Mouse (Mus musculus) layer of hippocampus, postnatal 36 days (tissue): ENCODE data around the gene Gm8247. TPM values are rescaled to one million over a fixed set of nuclear protein-coding genes. Genes with fewer than 3 reads are reported as not detected.
"Not testable (repeated sequence)": the region's sequence is repeated elsewhere in the genome, so short reads cannot be mapped to it uniquely, and the experiment has no call there.

ENCODE experiments used
- DNase-seq, 2 experiments: peaks; one replicate each; pipeline ENCODE4 v3.0.0; 2022
- total RNA-seq, 2 experiments: library from RNA; stranded (reverse); gene quantifications; 2 replicates each; pipeline ENCODE4 v1.2.3; 2021

Gene Gm8247
- total RNA-seq, result not detected

GRCm38 (mm10) chr14:44582853-44583252, at the start of gene Gm8247:
Gene Gm8247, plus strand, starts transcription at chr14:44583153.
- not testable (repeated sequence) for DNase-seq

GRCm38 (mm10) chr14:44547961-44548360, 35.0 kb upstream of the Gm8247 start:
- not testable (repeated sequence) for DNase-seq

- peak in 1 of 2 experiments; percentile 1 for DNase-seq
Observed at GRCm38 (mm10) chr14:44591765-44592164, 8.8 kb downstream of the Gm8247 start.

GRCm38 (mm10) chr14:44627737-44628136, 44.8 kb downstream of the Gm8247 start, which contains the start of gene Gm5624:
Gene Gm5624, minus strand, starts transcription at chr14:44627938.
- DNase-seq, result not testable (repeated sequence)

Other genes with a start within 250 kb of the Gm8247 start
- gene Gm5930, start 244.6 kb upstream of the Gm8247 start, total RNA-seq, result not detected
- not detected for gene Gm8229, start 217.8 kb upstream of the Gm8247 start, total RNA-seq
- not detected for gene Gm3371, start 172.5 kb upstream of the Gm8247 start, total RNA-seq
- gene Gm8232, start 149.5 kb upstream of the Gm8247 start, total RNA-seq, result not detected
- not detected for gene BC061237, start 90.7 kb upstream of the Gm8247 start, total RNA-seq
- gene Gm17093, start 64.9 kb upstream of the Gm8247 start, total RNA-seq, result not detected
- gene Gm5624, start 44.8 kb downstream of the Gm8247 start, total RNA-seq, result not detected
- not detected for gene Gm8257, start 123.3 kb downstream of the Gm8247 start, total RNA-seq
- gene Gm8267, start 167.2 kb downstream of the Gm8247 start, total RNA-seq, result not detected